ENCODE assay signal across 13 mouse cellular contexts in genomic region chr2:72369140-72369600, GRCm38 (mm10).
DNase-seq lines count a peak whose midpoint lies in the region; ATAC-seq and TF ChIP-seq lines count a peak whose summit lies in the region.
"Had no signal": no experiment of that assay in that cellular context is flagged by ENCODE, and none has a peak within 500 bp of the region (broad histone marks: within the 10 kb centered on the region; RNA-seq: fewer than 3 reads in every experiment).

No protein-coding gene starts in this region.

- H3K4me3 ChIP-seq in kidney, embryonic 15.5 days (replicated peaks): no peak overlapping the region
- H3K4me3 ChIP-seq in heart, embryonic 10.5 days: no peak overlapping the region
- H3K4me3 ChIP-seq in liver, embryonic 13.5 days (replicated peaks): no peak overlapping the region
- H3K4me3 ChIP-seq in myocyte: no peak overlapping the region
- H3K4me3 ChIP-seq: limb, embryonic 12.5 days had no signal

- H3K27me3 ChIP-seq in kidney, embryonic 15.5 days: no peaks in the 10 kb centered on the region
- no peaks in the 10 kb centered on the region for H3K27me3 ChIP-seq in heart, embryonic 10.5 days (ENCODE audit: insufficient read depth, poor library complexity, severe bottlenecking)
- no peaks in the 10 kb centered on the region for H3K27me3 ChIP-seq in liver, embryonic 13.5 days
- H3K27me3 ChIP-seq in myocyte (ENCODE audit: control insufficient read depth, insufficient read depth, insufficient read length): no peaks in the 10 kb centered on the region
- H3K27me3 ChIP-seq: CH12.LX; limb, embryonic 12.5 days had no signal

- no peaks in the 10 kb centered on the region for H3K79me2 ChIP-seq in myocyte (ENCODE audit: control insufficient read depth, insufficient read depth)

- no peak for DNase-seq in kidney, postnatal 10 days
- DNase-seq in heart, embryonic 10.5 days (ENCODE audit: low spot score): no peak
- DNase-seq in liver, embryonic 13.5 days: no peak
- DNase-seq in ovary, adult 18-20 months (ENCODE audit: low spot score): no peak
- no peak for DNase-seq in left cerebral cortex, adult 8-10 months (ENCODE audit: low spot score in 2 of 2)
- DNase-seq: cerebellum, adult 9-10 months had no signal

- no peak overlapping the region for H3ac ChIP-seq in myocyte (ENCODE audit: control insufficient read depth, insufficient read length)

- H3K4me1 ChIP-seq in kidney, embryonic 15.5 days: peaks cover 25% of the 10 kb centered on the region
- peaks cover 29% of the 10 kb centered on the region for H3K4me1 ChIP-seq in heart, embryonic 10.5 days
- peaks cover 8% of the 10 kb centered on the region for H3K4me1 ChIP-seq in liver, embryonic 13.5 days (replicated peaks)

- TF ChIP-seq POLR2A in myocyte (IDR thresholded peaks at IDR 0.05; ENCODE audit: insufficient read length, low read depth): no peak

- peak overlapping the region; percentile 68 for H3K27ac ChIP-seq in kidney, embryonic 15.5 days
- peak overlapping the region; percentile 67 for H3K27ac ChIP-seq in heart, embryonic 10.5 days
- 0 out of 2 replicates have a peak overlapping the region, but pooled peaks have one; percentile 55 for H3K27ac ChIP-seq in liver, embryonic 13.5 days
- H3K27ac ChIP-seq: limb, embryonic 12.5 days had no signal

- ATAC-seq in kidney, embryonic 15.5 days (replicated peaks; ENCODE audit: low FRiP score): no peak
- ATAC-seq in liver, embryonic 13.5 days (ENCODE audit: low read depth): no peak
- ATAC-seq in inflammation-experienced regulatory T-cells, adult 6 months: no peak
- ATAC-seq: activated CD4-positive, CD25-positive, alpha-beta regulatory T cell, adult 4 months; forebrain, embryonic 14.5 days had no signal

- no peak overlapping the region for H3K9ac ChIP-seq in kidney, embryonic 15.5 days
- no peak overlapping the region for H3K9ac ChIP-seq in liver, embryonic 13.5 days
- H3K9ac ChIP-seq: limb, embryonic 12.5 days had no signal

- WGBS in kidney, embryonic 15.5 days: 61% methylated on average over 6 of the region's 6 CpGs
- 28% methylated on average over 6 of the region's 6 CpGs for WGBS in heart, embryonic 10.5 days
- WGBS in liver, embryonic 13.5 days (ENCODE audit: insufficient replicate concordance): 10% methylated on average over 6 of the region's 6 CpGs

- H3K36me3 ChIP-seq in kidney, embryonic 15.5 days: peaks cover 5% of the 10 kb centered on the region; the same call in 1 of the 2 replicates
- peaks cover 37% of the 10 kb centered on the region for H3K36me3 ChIP-seq in heart, embryonic 10.5 days
- H3K36me3 ChIP-seq in liver, embryonic 13.5 days: peaks cover 13% of the 10 kb centered on the region; the same call in 1 of the 2 replicates
- H3K36me3 ChIP-seq in myocyte (ENCODE audit: control insufficient read depth, insufficient read depth): peaks cover 33% of the 10 kb centered on the region

- no peak overlapping the region for H3K4me2 ChIP-seq in kidney, embryonic 15.5 days
- peak overlapping the region; percentile 34 for H3K4me2 ChIP-seq in liver, embryonic 13.5 days
- H3K4me2 ChIP-seq in myocyte (ENCODE audit: low read depth): peak overlapping the region; percentile 24
- H3K4me2 ChIP-seq: limb, embryonic 12.5 days had no signal

- no peaks in the 10 kb centered on the region for H3K9me3 ChIP-seq in kidney, embryonic 15.5 days (replicated peaks)
- H3K9me3 ChIP-seq in heart, embryonic 10.5 days: no peaks in the 10 kb centered on the region
- no peaks in the 10 kb centered on the region for H3K9me3 ChIP-seq in liver, embryonic 13.5 days (replicated peaks)
- H3K9me3 ChIP-seq: limb, embryonic 12.5 days had no signal

TF ChIP-seq in myocyte, 11 proteins besides CTCF, POLR2A, EP300 and RAD21:
- TF ChIP-seq MYOG (IDR thresholded peaks at IDR 0.05; ENCODE audit: control insufficient read depth in 1 of 3, insufficient read depth in 1 of 3, insufficient read length in 2 of 3, low read depth in 2 of 3) (peak in 1 of 3 experiments; percentile 96), POLR2AphosphoS2 (IDR thresholded peaks at IDR 0.05; ENCODE audit: insufficient read length, low read depth) (no peak), TCF3 (IDR thresholded peaks at IDR 0.05; ENCODE audit: insufficient read length, low read depth) (peak; percentile 7), MYOD1 (IDR thresholded peaks at IDR 0.05; ENCODE audit: control insufficient read depth in 1 of 3, insufficient read length in 2 of 3, low read depth in 2 of 3) (peak in 2 of 3 experiments; percentile 62 to 92), REST (IDR thresholded peaks at IDR 0.05; ENCODE audit: insufficient read depth, insufficient read length) (no peak), CEBPB (IDR thresholded peaks at IDR 0.05; ENCODE audit: insufficient read depth, poor library complexity, severe bottlenecking) (no peak), MAX (IDR thresholded peaks at IDR 0.05; ENCODE audit: low read depth) (no peak), TCF12 (IDR thresholded peaks at IDR 0.05; ENCODE audit: insufficient read depth, poor library complexity, severe bottlenecking) (peak; percentile 80), USF1 (IDR thresholded peaks at IDR 0.05; ENCODE audit: low read depth) (no peak), E2F4 (IDR thresholded peaks at IDR 0.05; ENCODE audit: insufficient read depth) (no peak), SRF (IDR thresholded peaks at IDR 0.05; ENCODE audit: control insufficient read depth, insufficient read length, low read depth) (no peak)
